Mouse (Mus musculus) liver, adult 2 months (tissue): ENCODE measurements around the gene Hoxb2. TPM values are rescaled to one million over a fixed set of nuclear protein-coding genes. Genes with fewer than 3 reads are reported as not detected.
A peak's percentile ranks its signal among the peaks of the same experiment; 100 is the strongest.

Source experiments
- DNase-seq: peaks from one replicate; pipeline ENCODE4 v3.0.0-alpha.2; 2011; ENCODE audit warnings: low read depth, low spot score; ENCODE audit errors: extremely low read depth
- H3K27ac ChIP-seq: fragments of 200-500 bp; replicated peaks from 2 replicates; pipeline ENCODE4 v1.5.1; 2012; ENCODE audit warnings: low read depth, mild to moderate bottlenecking, control low read depth, inconsistent platforms, low read length; ENCODE audit not compliant: insufficient read depth
- H3K27me3 ChIP-seq: fragments of 200-500 bp; 2 replicates; pipeline ENCODE4 v1.6.1; 2012; ENCODE audit warnings: mild to moderate bottlenecking, moderate library complexity, low read length, inconsistent platforms; ENCODE audit not compliant: control insufficient read depth, insufficient read depth
- H3K36me3 ChIP-seq: fragments of 200-500 bp; 2 replicates; pipeline ENCODE4 v1.6.1; 2012; ENCODE audit warnings: low read length, inconsistent platforms; ENCODE audit not compliant: control insufficient read depth, insufficient read depth
- H3K4me1 ChIP-seq: fragments of 200-500 bp; 2 replicates; pipeline ENCODE4 v1.6.1; 2011; ENCODE audit warnings: low read length; ENCODE audit not compliant: control insufficient read depth, insufficient read depth
- H3K4me3 ChIP-seq: fragments of 200-500 bp; 2 replicates; pipeline ENCODE4 v1.5.1; 2011; ENCODE audit warnings: low read depth, mild to moderate bottlenecking, control low read depth, low read length, moderate library complexity; ENCODE audit not compliant: insufficient read depth
- H3K79me2 ChIP-seq: fragments of 200-500 bp; 2 replicates; pipeline ENCODE4 v1.6.1; 2012; ENCODE audit warnings: inconsistent platforms, mild to moderate bottlenecking, low read length, moderate library complexity; ENCODE audit not compliant: control insufficient read depth, insufficient read depth
- H3K9ac ChIP-seq: fragments of 200-500 bp; 2 replicates; pipeline ENCODE4 v1.6.1; 2012; ENCODE audit warnings: low read depth, mild to moderate bottlenecking, control low read depth, inconsistent platforms, low read length
- CTCF ChIP-seq: fragments of 200-500 bp; IDR thresholded peaks from 2 replicates; pipeline ENCODE4 v1.5.1; 2011; ENCODE audit warnings: low read depth, low read length, control low read depth
- POLR2A ChIP-seq: fragments of 200-500 bp; IDR thresholded peaks from 2 replicates; pipeline ENCODE4 v1.6.1; 2011; ENCODE audit warnings: low read length, control low read depth; ENCODE audit not compliant: insufficient read depth; ENCODE audit errors: extremely low read depth
- WGBS: fragments of 180-500 bp; shearing (Covaris S2); methylation state at CpG from one replicate; pipeline ENCODE4 v1.1.7; 2018; 5-methylcytosine and 5-hydroxymethylcytosine counted together
- polyA plus RNA-seq: library from polyadenylated mRNA; depleted of rRNA; stranded (reverse); fragments of >200 nt; gene quantifications from 2 replicates; pipeline ENCODE4 v1.2.3, GENCODE M21; 2012; rRNA removed
- total RNA-seq: library from RNA; depleted of rRNA; stranded (reverse); fragments of >200 nt; gene quantifications from 2 replicates; pipeline ENCODE4 v1.2.3, GENCODE M21; 2014; rRNA removed

Gene Hoxb2
- total RNA-seq, result 0.46 and 0.60 TPM in 2 replicates
- 0.98 and 1.3 TPM in 2 replicates for polyA plus RNA-seq

DNA sequence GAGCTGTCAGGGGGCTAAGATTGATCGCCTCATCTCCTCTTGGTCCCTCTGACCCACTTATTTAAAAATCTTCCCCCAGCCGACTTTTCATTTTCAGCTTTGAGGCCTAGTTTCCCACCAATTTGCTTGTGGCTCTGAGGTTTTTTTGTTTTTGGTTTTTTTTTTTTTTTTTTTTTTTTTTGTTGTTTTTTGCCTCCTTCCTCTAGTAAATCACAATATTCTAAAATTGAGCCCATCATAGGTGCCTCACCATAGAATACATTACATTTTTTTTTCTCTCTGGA lies at the start of gene Hoxb2:
Gene Hoxb2 (plus strand): TSS at position 185 of the 284 bp plus-strand sequence.
- Histone ChIP-seq H3K27ac (peak within 1 kb of the TSS; percentile 27), H3K36me3 (no peaks in the 10 kb centered on the region), H3K4me1 (peaks cover 3% of the 10 kb centered on the region; the same call in 1 of the 2 replicates), H3K4me3 (no peak within 1 kb of the TSS), H3K79me2 (no peaks in the 10 kb centered on the region), H3K27me3 (peaks cover 29% of the 10 kb centered on the region), H3K9ac (0 out of 2 replicates have a peak within 1 kb of the TSS, but pooled peaks have one; percentile 7)
- TF ChIP-seq CTCF (no peak), POLR2A (no peak)
- 40% methylated on average over 2 of the region's 2 CpGs for WGBS
- no peak for DNase-seq

- 26% methylated on average over 10 of the region's 10 CpGs for WGBS
- Histone ChIP-seq H3K9ac (no peak overlapping the region), H3K4me3 (no peak overlapping the region), H3K27me3 (peaks cover 28% of the 10 kb centered on the region), H3K27ac (no peak overlapping the region), H3K4me1 (no peaks in the 10 kb centered on the region), H3K79me2 (no peaks in the 10 kb centered on the region), H3K36me3 (no peaks in the 10 kb centered on the region)
- TF ChIP-seq CTCF (no peak), POLR2A (no peak)
- no peak for DNase-seq
These were observed 49.3 kb upstream of the Hoxb2 start for GRCm38 (mm10) chr11:96301064-96301431.

GRCm38 (mm10) chr11:96301837-96302236 lies 48.5 kb upstream of the Hoxb2 start:
- H3K27ac ChIP-seq, result no peak overlapping the region

DNA sequence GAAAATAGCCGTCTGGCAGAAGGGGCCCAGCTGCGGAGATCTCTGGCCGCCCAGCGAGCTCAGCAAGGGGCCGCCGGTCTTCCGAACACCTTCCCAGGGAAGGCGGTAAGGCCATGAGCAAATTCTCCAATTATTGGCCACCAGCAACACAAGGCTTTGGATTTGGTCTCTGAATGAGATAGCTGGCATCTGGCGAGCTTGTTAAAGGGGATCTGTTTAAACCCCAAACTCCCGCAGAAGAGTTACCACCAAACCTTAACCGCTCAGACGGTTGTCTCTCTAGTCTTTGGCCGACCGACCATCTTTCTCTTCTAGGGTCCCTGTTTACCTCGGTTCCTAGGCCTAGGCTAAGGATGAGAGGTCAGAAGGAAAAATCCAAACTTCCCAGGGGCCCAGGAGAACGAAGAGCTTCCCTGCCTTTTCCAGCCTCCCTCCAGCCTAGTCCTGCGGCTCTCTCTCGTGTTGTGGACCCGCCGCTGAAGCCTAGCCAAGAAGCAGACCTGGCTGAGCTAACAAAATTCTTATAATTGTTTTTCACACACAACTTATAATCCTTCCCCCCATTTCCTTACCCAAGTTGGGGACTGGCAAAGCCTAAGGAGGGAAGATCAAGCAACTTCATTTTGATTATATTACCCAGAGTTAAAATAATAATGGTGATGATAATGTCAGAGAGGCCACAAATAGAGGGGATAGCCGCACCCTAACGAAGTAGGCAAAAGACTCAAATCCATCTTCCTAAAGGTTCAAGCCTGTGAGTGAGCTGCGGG lies 47.8 kb upstream of the Hoxb2 start:
- TF ChIP-seq CTCF (no peak), POLR2A (no peak)
- Histone ChIP-seq H3K4me1 (no peaks in the 10 kb centered on the region), H3K36me3 (no peaks in the 10 kb centered on the region), H3K79me2 (no peaks in the 10 kb centered on the region), H3K9ac (no peak overlapping the region), H3K4me3 (no peak overlapping the region), H3K27me3 (peaks cover 28% of the 10 kb centered on the region), H3K27ac (no peak overlapping the region)
- 21% methylated on average over 23 of the region's 23 CpGs for WGBS
- no peak for DNase-seq

More at GRCm38 (mm10) chr11:96301837-96302236, 48.5 kb upstream of the Hoxb2 start:
- Histone ChIP-seq H3K36me3 (no peaks in the 10 kb centered on the region), H3K79me2 (no peaks in the 10 kb centered on the region), H3K4me1 (no peaks in the 10 kb centered on the region), H3K27me3 (peaks cover 28% of the 10 kb centered on the region), H3K4me3 (no peak overlapping the region), H3K9ac (no peak overlapping the region)
- TF ChIP-seq CTCF (no peak), POLR2A (no peak)
- 20% methylated on average over 15 of the region's 15 CpGs for WGBS
- DNase-seq, result no peak

GRCm38 (mm10) chr11:96303151-96304099 lies 46.9 kb upstream of the Hoxb2 start, which contains the start of gene Hoxb5:
Gene Hoxb5, plus strand, starts transcription at chr11:96303336.
- 3% methylated on average over 69 of the region's 69 CpGs for WGBS
- H3K27ac ChIP-seq, result peak within 1 kb of the TSS; percentile 78
- peaks cover 28% of the 10 kb centered on the region for H3K27me3 ChIP-seq
- no peak for DNase-seq
- H3K9ac ChIP-seq, result peak within 1 kb of the TSS; percentile 91
- no peaks in the 10 kb centered on the region for H3K36me3 ChIP-seq
- peak within 1 kb of the TSS; percentile 91 for H3K4me3 ChIP-seq
- TF ChIP-seq POLR2A, result 0 out of 2 replicates have a peak, but pooled peaks have one; percentile 14
- TF ChIP-seq CTCF, result peak; percentile 85
- no peaks in the 10 kb centered on the region for H3K79me2 ChIP-seq
- H3K4me1 ChIP-seq, result no peaks in the 10 kb centered on the region
